Mouse (Mus musculus) adrenal gland (tissue): ENCODE data around the gene 1110012L19Rik.
"Not testable (repeated sequence)": the region's sequence is repeated elsewhere in the genome, so short reads cannot be mapped to it uniquely, and the experiment has no call there.

Source experiments
- intact Hi-C: fragments of 180-260 bp; cut with DNase I; formaldehyde crosslinking; loops from one replicate; pipeline ENCODE4 v1.15.1; 2025
- long read RNA-seq, 2 experiments: library from polyadenylated mRNA; unstranded; transcript quantifications; one replicate each; pipeline ENCODE4 v2.0.0; 2020; ENCODE audit warnings: borderline replicate concordance in 1 of 2; ENCODE audit not compliant: insufficient replicate concordance in 1 of 2

1110012L19Rik gene
- long read RNA-seq, experiment 1, transcript 1110012L19Rik-201 (3 exons, 1,094 nt), result major isoform, 43 of 47 reads
- long read RNA-seq, experiment 1, partial matches to known transcripts, result 2 of 47 reads
- long read RNA-seq, experiment 1, other reads (novel, unspliced or antisense), result 2 of 47 reads
- long read RNA-seq, experiment 2, transcript 1110012L19Rik-201 (3 exons, 1,094 nt), result major isoform, 30 of 31 reads
- long read RNA-seq, experiment 2, partial matches to known transcripts, result 0 of 31 reads
- long read RNA-seq, experiment 2, other reads (novel, unspliced or antisense), result 1 of 31 reads

DNA sequence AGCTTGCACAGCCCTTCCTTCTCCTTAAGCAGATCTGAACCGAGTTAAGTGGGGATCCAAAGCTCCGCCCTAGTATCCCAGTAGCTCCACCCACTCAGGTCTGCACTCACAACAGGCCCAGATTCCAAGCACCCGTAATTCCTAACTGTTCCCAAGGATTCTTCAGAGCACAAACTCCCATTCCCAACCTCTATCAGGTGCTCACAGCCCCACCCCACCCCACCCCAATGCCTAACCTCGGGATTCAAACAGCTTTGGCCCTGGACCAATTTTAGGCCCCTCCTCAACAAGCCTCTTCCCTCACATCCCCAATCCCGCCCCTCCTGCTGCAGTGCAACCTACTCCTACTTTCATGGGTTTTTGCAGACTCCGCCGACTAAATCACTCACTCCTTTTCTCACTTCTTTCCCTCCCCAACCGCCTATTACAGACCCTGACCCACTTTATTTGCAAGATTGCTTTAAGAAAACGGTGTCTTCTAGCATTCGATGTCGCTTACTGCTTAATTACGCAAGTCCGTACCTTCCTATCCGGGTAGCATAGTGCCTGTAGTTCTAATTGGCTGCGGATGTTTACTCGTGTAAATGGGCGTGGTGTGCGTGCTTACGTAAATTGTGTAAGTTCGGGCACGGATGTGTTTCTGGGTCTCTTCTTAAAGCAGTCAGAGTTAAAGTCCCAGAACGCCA is at the start of gene 1110012L19Rik:
Gene 1110012L19Rik, plus strand, starts transcription at position 602 of the 686 bp plus-strand sequence.
- intact Hi-C loops, result no loop called here

GRCm38 (mm10) chrX:70362985-70363384 is 22.7 kb upstream of the 1110012L19Rik start:
- intact Hi-C loops, result no loop called here

- intact Hi-C loops, result no loop called here
Observed at GRCm38 (mm10) chrX:70363446-70363845, 22.2 kb upstream of the 1110012L19Rik start.

DNA sequence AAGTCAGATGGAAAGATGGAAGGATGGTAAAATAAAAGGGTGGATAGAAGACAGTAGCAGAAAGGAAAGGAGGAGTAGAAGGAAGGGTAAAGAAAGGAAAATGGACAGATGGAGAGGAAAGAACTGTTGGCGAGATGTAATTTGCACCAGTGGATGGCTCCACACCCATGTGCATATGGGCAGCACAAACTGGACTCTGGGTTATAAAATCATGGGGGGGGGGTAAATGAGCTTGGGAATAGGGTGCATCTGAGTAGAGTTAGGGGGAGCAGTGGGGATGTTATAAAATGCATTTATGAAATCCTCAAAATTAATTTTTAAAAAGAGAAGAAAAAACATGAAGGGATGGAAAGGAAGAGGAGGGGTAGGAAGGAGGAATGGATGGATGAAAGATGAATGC is 21.5 kb upstream of the 1110012L19Rik start:
- intact Hi-C loops, result no loop called here

DNA sequence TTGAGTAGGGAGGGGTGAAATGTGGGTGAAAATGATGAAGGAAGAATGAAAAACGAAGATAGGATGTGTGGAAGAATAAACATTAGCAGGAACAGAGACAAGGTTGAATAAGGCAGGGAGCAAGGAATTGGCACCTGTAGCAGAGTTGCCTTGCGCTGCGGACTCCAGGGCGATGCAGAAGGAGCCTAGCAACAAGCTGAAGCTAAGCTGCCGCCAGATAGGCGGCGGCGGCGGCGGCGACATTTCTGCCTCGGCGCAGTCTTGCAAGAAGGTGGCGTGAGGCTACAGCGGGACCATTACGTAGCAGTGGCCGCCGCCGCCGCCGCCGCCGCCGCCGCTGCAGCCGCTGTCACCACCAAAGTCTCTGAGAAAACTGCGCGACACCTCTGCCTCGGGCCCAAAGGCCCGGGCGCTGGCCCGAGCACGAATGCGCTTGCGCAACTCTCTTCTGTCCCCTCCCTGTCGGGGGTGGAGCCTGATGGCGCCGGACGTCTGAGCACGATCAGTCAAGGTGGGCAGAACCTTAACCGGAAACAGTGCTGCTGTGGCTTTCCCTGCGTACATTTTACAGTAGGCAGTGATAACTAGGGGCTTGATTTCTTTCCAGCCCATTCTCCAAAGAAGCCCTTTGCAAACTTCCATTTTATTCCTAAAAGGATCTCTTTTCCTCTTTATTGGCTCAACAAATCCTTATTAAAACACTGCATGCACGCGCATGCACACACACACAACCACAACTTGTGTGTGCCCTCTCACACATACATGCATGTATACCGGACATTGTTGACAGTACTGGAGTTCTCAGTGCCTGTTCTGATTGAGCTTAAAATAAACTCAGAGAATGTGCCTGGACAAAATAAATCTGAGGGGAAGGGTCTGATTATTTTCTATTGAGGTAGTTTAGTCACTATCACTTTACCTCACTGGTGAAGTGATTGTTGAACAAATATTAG is 20.7 kb upstream of the 1110012L19Rik start, which contains the start of gene Ids:
Gene Ids, minus strand, starts transcription at position 424 of the 953 bp plus-strand sequence.
- intact Hi-C loops, result no loop called here

DNA sequence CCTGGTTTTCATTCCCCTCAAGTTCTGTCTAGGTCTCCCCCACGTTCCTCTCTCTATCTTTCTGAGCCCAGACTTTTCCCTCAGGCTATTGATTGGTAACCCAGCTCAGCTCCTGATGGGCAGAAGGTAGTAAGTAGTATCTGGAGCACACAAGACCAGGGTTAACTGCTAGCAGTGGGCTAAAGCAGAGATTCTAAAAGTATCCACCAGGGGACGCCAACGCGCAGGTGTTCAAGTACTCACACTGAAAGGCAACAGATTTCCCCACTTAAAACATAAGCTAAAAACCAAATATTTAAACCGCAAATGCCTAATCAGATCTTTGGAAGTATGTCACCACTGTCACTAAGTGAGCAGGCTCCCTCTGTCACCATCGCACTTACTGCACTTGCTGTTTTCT is 15.9 kb upstream of the 1110012L19Rik start:
- intact Hi-C loops, result not testable (repeated sequence)

DNA sequence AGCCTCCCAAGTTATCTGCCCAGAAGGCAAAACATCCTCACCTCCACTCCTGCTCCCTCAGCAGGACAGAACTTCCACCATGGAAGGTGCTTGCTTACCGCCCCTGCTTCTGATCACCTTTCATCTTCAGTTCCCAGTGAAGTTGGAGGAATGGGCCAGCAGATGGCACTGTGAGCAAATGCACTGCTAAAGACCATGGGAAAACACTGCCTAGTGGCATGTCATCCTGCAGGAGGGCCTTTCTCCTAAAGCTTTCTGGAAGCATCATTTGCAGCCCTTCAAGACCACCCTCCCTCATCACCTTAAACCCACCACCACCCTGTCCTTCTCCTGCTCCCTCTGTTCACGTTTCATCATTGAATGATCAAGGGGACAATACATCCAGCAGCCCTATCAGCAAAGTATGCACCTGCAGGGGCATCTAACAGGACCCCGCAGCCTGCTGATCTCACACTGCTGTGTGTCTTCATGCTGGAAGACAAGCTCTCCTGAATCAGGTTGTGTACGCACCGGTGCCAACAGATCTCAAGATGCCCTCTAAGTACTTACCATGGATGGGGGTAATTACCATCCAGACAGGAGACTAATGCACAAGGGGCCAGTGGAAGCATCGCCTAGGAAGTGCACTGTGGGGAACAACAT is 11.1 kb upstream of the 1110012L19Rik start:
- intact Hi-C loops, result loop anchor here (5.0 kb wide), 1 partner anchor 193 kb away; no protein-coding TSS in a partner anchor

- intact Hi-C loops, result no loop called here
Observed at GRCm38 (mm10) chrX:70384917-70385275, 781 bp upstream of the 1110012L19Rik start.

GRCm38 (mm10) chrX:70385962-70386351 is 280 bp downstream of the 1110012L19Rik start:
- intact Hi-C loops, result no loop called here

DNA sequence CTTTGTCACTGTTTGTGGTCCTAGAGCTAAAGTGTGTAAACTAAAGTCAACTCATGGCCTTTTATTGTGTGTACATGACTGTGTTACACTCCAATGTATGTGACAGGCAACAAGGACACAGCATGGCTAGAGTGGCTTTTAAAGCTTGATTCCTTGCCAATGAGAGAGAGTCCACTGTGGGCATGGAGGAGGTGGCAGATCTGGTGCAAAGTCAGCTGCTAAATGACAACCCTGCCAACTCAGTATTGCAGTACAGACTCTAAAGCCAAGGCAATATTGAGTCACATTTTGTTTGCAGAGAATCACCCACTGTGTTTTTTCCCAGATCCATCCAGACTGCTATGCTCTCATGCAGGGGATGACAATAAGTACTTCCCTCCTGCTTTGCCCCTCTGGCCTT is 7.0 kb downstream of the 1110012L19Rik start:
- intact Hi-C loops, result not testable (repeated sequence)

GRCm38 (mm10) chrX:70425473-70425872 is 39.8 kb downstream of the 1110012L19Rik start:
- intact Hi-C loops, result not testable (repeated sequence)
